Mouse (Mus musculus): ENCODE measurements around the gene Nsd2. TPM values are rescaled to one million over a fixed set of nuclear protein-coding genes. Genes with fewer than 3 reads are reported as not detected.

The Nsd2 gene
- polyA plus RNA-seq (2014; fragmentation: Nextera tagmentation; extraction: Ambion mirVana): 70.1 and 77.4 TPM in 2 replicates

GRCm38 (mm10) chr5:33819876-33820732 is at the start of gene Nsd2:
Nsd2 (plus strand) TSS chr5:33820725.
- under 1% methylated on average over 126 of the region's 136 CpGs for WGBS
- Histone ChIP-seq H3K4me3 (ENCODE audit: low read depth, low read length) (peak within 1 kb of the TSS; percentile 99), H3K27me3 (ENCODE audit: insufficient read depth, low read length) (no peaks in the 10 kb centered on the region), H3K36me3 (ENCODE audit: insufficient read depth) (peaks cover 8% of the 10 kb centered on the region; the same call in 1 of the 2 replicates), H3K9me3 (ENCODE audit: low read depth, low read length) (no peaks in the 10 kb centered on the region), H3K27ac (ENCODE audit: low read depth) (peak within 1 kb of the TSS; percentile 98), H3K4me2 (peak within 1 kb of the TSS; percentile 85), H3K9ac (peak within 1 kb of the TSS; percentile 98), H3K4me1 (ENCODE audit: insufficient read depth) (peaks cover 10% of the 10 kb centered on the region; the same call in 1 of the 2 replicates)
- peak; percentile 84 for ATAC-seq (ENCODE audit: insufficient read depth)
- no peak for TF ChIP-seq CTCF (IDR thresholded peaks at IDR 0.05; ENCODE audit: low read depth)
- peak; percentile 96 for DNase-seq

- Histone ChIP-seq H3K27me3 (ENCODE audit: insufficient read depth, low read length) (no peaks in the 10 kb centered on the region), H3K36me3 (ENCODE audit: insufficient read depth) (peaks cover 34% of the 10 kb centered on the region), H3K9ac (no peak overlapping the region), H3K4me3 (ENCODE audit: low read depth, low read length) (no peak overlapping the region), H3K27ac (ENCODE audit: low read depth) (no peak overlapping the region), H3K4me2 (no peak overlapping the region), H3K4me1 (ENCODE audit: insufficient read depth) (peaks cover 7% of the 10 kb centered on the region), H3K9me3 (ENCODE audit: low read depth, low read length) (no peaks in the 10 kb centered on the region)
- TF ChIP-seq CTCF (IDR thresholded peaks at IDR 0.05; ENCODE audit: low read depth): no peak
- ATAC-seq (ENCODE audit: insufficient read depth): no peak
- no peak for DNase-seq
Measured at GRCm38 (mm10) chr5:33777195-33777594, 43.3 kb upstream of the Nsd2 start.

- DNase-seq: peak; percentile 4
Measured at GRCm38 (mm10) chr5:33781964-33782344, 38.6 kb upstream of the Nsd2 start.

GRCm38 (mm10) chr5:33782345-33782998 is 38.1 kb upstream of the Nsd2 start, which contains the start of gene Letm1:
Letm1 (minus strand) TSS chr5:33782817.
- WGBS: under 1% methylated on average over 65 of the region's 65 CpGs
- Histone ChIP-seq H3K4me2 (peak within 1 kb of the TSS; percentile 89), H3K4me1 (ENCODE audit: insufficient read depth) (peaks cover 7% of the 10 kb centered on the region), H3K9me3 (ENCODE audit: low read depth, low read length) (no peaks in the 10 kb centered on the region), H3K27ac (ENCODE audit: low read depth) (peak within 1 kb of the TSS; percentile 79), H3K4me3 (ENCODE audit: low read depth, low read length) (peak within 1 kb of the TSS; percentile 90), H3K36me3 (ENCODE audit: insufficient read depth) (peaks cover 10% of the 10 kb centered on the region), H3K27me3 (ENCODE audit: insufficient read depth, low read length) (no peaks in the 10 kb centered on the region), H3K9ac (peak within 1 kb of the TSS; percentile 79)
- DNase-seq: peak; percentile 96
- TF ChIP-seq CTCF (IDR thresholded peaks at IDR 0.05; ENCODE audit: low read depth): 0 out of 2 replicates have a peak, but pooled peaks have one; percentile 12
- ATAC-seq (ENCODE audit: insufficient read depth): peak; percentile 100

More at GRCm38 (mm10) chr5:33781964-33782344, 38.6 kb upstream of the Nsd2 start:
- H3K9me3 ChIP-seq (ENCODE audit: low read depth, low read length): no peaks in the 10 kb centered on the region
- peak overlapping the region; percentile 89 for H3K4me2 ChIP-seq
- peaks cover 15% of the 10 kb centered on the region for H3K36me3 ChIP-seq (ENCODE audit: insufficient read depth)
- no peak for TF ChIP-seq CTCF (IDR thresholded peaks at IDR 0.05; ENCODE audit: low read depth)
- 3% methylated on average over 11 of the region's 11 CpGs for WGBS
- no peak for ATAC-seq (ENCODE audit: insufficient read depth)
- H3K4me3 ChIP-seq (ENCODE audit: low read depth, low read length): peak overlapping the region; percentile 90
- H3K4me1 ChIP-seq (ENCODE audit: insufficient read depth): peaks cover 7% of the 10 kb centered on the region
- peak overlapping the region; percentile 79 for H3K9ac ChIP-seq
- no peak overlapping the region for H3K27ac ChIP-seq (ENCODE audit: low read depth)
- H3K27me3 ChIP-seq (ENCODE audit: insufficient read depth, low read length): no peaks in the 10 kb centered on the region

GRCm38 (mm10) chr5:33782999-33783390 is 37.5 kb upstream of the Nsd2 start:
- ATAC-seq (ENCODE audit: insufficient read depth) (peak; percentile 75; the same call in 1 of the 2 replicates), DNase-seq (no peak)
- peak overlapping the region; percentile 89 for H3K4me2 ChIP-seq
- peaks cover 7% of the 10 kb centered on the region for H3K4me1 ChIP-seq (ENCODE audit: insufficient read depth)
- TF ChIP-seq CTCF (IDR thresholded peaks at IDR 0.05; ENCODE audit: low read depth): no peak
- H3K9ac ChIP-seq: peak overlapping the region; percentile 79
- no peaks in the 10 kb centered on the region for H3K9me3 ChIP-seq (ENCODE audit: low read depth, low read length)
- WGBS: 6% methylated on average over 6 of the region's 6 CpGs
- peaks cover 5% of the 10 kb centered on the region; the same call in 1 of the 2 replicates for H3K36me3 ChIP-seq (ENCODE audit: insufficient read depth)
- no peak overlapping the region for H3K27ac ChIP-seq (ENCODE audit: low read depth)
- H3K4me3 ChIP-seq (ENCODE audit: low read depth, low read length): peak overlapping the region; percentile 90
- no peaks in the 10 kb centered on the region for H3K27me3 ChIP-seq (ENCODE audit: insufficient read depth, low read length)

GRCm38 (mm10) chr5:33791912-33792643 is 28.4 kb upstream of the Nsd2 start:
- peak; percentile 44 for DNase-seq
- Histone ChIP-seq H3K9me3 (ENCODE audit: low read depth, low read length) (no peaks in the 10 kb centered on the region), H3K9ac (no peak overlapping the region), H3K4me1 (ENCODE audit: insufficient read depth) (no peaks in the 10 kb centered on the region), H3K4me3 (ENCODE audit: low read depth, low read length) (no peak overlapping the region), H3K27ac (ENCODE audit: low read depth) (no peak overlapping the region; the same call in 1 of the 2 replicates), H3K36me3 (ENCODE audit: insufficient read depth) (no peaks in the 10 kb centered on the region), H3K4me2 (no peak overlapping the region), H3K27me3 (ENCODE audit: insufficient read depth, low read length) (no peaks in the 10 kb centered on the region)
- 60% methylated on average over 5 of the region's 5 CpGs for WGBS
- ATAC-seq (ENCODE audit: insufficient read depth): no peak
- TF ChIP-seq CTCF (IDR thresholded peaks at IDR 0.05; ENCODE audit: low read depth): no peak

Measured in lung, embryonic 14.5 days (tissue).